Mouse (Mus musculus) liver (tissue): Measurements from ENCODE around the gene Sorl1.
A peak's percentile ranks its signal among the peaks of the same experiment; 100 is the strongest.

Source experiments
- DNase-seq: peaks from one replicate; pipeline ENCODE4 v3.0.0-alpha.2; 2020; ENCODE audit warnings: mixed read lengths

Gene Sorl1

DNA sequence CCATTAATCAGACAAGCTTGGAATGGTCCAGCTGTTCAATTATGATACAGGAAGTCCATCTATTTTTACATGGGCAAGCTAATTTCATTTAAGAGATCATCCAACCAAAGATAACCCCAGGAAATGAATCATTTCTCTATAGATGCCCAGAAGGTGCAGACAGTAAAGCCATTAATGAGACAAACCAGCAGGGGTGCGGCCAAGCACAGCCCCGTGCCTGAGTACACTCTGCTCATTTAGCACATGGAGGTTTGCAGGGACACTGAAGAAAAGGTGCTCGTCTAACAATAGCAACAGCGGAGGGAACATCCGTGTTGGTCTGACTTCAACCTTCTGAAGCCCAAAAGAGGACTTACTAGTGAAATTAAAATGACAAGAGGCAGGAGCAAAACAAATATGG is 76.3 kb downstream of the Sorl1 start:
- no peak for DNase-seq

DNA sequence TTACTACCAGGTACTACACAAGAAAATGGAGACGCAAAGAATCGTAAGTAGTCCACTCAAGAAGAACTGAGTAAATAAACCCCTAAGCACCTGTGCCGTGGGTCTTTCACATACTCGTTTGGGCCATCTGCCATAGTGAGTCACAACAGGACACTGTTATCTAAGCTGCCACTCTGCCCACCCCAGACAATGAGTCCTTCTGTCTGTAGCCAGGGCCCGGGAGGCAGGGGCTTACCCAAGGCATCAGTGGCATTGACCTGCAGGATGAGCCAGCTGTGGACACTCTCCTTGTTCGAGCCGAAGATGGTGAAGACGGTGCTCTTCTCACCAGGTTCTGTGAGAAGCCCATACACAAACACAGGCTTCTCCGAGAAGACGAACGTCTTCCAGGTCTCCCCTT is 77.8 kb downstream of the Sorl1 start:
- DNase-seq: no peak

DNA sequence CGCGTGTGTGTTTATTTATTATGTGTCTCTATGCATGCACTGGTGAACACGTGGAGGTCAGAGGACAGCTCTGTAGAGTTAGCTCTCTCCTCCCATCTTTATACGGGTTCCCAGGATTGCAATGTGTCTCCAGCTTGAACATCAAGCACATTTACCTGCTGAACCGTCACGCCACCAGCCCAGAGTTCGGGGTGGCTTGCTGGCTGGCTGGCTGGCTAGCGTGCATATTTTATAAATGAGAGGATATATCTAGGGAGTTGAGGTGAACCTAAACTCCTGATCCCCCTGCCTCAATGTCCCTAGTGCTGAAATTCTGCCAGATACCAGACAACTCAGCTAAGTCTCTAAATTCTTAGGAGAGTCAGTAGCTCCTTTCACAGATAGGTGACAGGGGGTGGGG is 79.4 kb downstream of the Sorl1 start:
- no peak for DNase-seq

DNA sequence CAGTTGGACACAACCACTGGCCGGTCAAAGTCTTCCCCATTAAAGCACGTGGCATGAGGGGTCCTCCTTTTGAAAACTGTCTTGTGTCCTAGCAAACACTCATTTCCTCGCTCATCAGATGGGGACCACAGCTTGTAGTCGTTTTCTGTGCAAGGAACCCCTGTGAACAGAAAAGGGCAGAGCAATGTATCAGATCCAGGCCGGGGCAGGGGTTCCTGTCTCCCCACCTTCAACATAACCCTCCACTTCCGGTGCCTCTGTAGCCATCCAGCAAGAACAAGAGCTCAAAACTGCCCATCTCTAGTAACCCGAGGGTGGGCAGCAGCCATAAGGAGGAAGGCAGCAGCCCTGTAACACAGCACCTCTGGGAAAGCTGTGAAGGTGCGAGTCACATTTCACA is 80.2 kb downstream of the Sorl1 start:
- DNase-seq: no peak

DNA sequence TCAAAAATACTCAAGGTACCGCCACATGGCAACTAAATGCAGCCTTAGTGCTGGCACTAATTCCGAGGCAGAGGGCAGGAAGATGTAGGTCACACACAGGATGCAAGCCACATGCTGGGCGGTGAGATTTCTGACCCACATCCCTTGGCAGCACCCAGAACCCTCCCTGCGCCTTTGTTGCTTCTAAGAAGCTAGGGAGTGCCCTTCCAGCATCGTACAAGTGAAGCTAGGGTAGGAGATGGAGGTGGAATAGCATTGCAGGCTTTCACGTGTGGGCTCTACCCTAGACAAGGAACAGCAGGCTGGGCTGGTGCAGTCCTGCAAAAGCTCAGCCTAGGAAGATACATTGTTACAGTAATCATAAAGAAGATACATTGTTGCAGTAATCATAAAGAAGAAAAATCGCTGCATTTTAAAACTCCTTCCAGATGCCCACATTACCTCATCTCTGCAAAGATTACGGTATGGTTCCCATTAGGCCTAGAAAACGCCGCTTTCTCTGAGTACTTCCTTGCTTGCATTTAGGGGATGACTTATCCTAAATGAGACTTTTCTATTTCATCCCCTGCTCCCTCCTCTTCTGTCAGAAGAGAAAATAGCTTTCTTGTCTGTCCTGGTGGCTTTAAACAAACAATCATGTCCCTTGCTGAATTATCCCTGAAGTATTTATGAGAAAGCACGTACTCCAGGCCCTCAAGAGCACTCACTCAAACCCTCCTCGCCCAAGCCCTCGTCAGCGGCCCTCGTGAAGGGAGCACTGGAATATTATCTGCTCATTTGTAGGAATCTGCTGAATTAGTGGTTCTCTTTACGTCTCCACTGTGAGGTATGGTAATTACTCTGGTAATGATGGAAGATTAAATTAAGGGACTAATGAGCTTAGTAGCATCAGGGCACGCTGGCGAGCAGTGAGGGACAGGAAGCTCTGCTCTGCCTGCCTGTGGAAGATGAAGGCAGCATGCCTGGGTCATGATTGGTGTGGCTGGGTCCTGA is 84.8 kb downstream of the Sorl1 start:
- DNase-seq: no peak

DNA sequence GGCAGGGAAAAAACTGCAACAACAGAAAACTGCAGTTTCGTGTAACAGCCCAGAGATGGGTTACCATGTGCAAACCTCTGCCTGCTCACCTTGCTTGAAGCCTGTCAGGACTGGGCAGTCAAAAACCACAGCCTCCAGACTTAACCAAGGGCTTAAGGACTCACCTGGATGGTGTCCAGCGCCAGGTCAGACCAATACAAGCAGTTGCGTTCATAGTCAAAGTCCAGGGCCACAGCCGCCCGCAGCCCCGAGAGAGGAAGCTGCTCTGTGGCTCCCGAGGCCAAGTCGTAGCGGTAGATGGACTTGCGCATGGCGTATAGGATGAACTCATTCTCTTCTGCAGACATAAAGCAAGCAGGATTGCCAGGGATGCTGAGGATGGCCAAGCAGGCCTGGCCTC is 87.2 kb downstream of the Sorl1 start:
- DNase-seq: no peak

DNA sequence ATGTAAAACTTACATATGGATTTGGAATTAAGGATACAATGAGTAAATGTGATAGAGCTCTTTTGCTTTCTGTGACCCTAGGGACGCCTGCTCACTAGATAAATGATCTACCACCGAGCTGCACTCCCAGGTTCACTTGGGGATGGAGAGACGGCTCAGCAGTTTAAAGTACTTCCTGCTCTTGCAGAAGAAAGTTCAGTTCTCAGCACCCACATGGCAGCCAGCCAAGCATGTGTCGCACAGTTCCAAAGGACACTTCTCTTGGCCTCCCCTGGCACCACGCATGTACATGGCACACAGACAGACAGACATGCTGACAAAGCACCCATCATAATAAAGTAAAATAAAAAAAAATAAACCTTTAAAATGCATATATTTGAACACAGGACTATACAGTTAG is 88.1 kb downstream of the Sorl1 start:
- no peak for DNase-seq

DNA sequence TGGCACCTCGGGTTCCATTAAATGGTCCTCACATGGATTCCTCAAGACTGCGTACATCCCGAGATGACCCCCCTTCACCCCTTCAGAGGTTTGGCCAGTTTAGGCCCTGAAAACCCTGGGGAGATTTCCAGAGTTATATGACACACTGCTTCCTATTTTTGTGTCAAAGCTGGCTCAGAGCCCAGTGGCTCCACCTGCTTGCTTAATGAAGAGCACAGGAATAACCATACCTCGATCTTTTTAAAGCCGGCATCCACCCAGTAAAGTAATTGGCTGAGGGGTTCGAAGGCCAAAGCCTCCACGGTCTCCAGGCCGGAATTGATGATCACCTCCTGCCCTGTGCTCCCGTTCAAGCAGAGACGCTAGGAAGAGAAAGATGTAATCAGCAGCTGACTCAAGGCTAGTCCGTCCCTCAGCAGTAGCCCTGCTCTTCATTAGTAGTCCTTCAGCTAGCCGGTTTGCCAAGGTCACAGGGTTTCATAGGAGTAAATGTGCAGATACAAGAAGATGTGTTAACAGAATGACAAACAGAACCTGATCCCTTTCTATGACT is 88.8 kb downstream of the Sorl1 start:
- DNase-seq: no peak

DNA sequence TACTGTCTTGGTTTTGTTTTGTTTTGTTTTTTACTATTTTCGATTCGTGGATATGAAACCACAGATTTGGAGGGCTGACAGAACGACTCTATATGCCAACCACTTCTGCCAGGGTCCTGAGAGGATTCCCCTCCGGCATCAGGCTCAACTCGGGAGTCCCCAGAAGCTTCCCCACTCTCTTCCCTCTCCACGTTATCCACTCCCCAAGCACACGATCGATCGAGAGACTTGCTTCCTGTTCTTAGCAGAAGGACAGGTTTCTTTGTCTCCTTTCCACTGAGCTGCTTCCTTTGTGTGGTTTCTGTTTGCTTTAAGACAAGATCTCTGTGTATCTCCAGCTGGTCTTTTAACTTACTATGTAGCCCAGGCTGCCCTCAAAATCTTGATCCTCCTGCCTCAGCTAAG is 90.0 kb downstream of the Sorl1 start:
- no peak for DNase-seq

DNA sequence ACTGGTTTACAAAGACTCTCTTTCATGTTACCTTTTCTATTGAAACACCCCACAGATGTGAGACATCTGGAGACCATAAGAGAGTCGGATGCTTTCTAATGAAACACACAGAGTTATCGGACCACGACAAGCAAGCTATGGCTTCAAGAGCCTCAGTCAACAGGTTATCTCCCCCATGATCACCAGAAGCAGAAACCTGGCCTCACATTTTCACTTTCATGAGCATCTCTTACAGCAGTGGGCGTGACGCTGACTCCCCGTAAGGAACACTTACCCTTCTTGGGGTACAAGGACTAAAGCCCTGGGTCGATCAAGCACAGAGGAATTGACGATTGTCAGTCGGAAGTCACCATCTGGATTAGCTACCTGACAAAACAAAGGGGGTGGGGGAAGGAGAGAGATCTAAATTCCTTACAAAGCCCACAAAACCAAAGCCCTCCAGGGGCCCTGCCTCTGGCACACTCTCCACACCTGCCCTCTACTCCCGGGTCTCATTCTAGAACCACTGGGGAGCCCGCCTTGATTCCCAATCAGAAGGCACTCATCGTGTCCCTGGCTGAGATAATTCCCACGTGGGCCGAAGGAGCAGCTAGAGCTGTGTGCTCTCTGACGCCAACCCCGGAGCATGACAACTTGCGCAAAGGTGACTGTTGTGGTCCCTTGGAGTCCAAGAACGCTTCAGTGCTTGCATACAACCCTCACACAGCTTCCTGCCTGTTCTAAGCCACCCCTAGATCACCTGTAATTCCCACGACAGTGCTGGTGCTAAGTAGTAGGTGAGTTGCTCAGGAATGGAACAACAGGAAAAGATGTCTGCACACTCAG is 90.6 kb downstream of the Sorl1 start:
- no peak for DNase-seq

DNA sequence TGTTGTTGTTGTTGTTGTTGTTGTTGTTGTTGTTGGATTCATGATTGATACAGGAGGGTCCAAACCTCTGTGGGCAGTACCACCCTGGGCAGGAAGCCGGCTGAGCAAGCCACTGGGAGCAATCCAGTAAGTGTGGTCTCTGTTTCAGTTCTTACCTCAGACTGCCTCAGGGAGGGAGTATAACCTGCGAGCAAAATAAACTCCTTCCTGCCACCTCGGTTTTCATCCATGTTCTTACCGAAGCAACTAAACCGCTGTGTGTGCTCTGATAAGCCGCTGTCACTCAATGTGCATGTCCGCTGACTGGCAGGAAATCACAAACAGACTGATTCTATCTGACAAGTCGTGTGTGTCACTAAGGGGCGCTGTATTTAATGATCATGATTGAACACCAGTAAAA is 91.7 kb downstream of the Sorl1 start:
- no peak for DNase-seq

DNA sequence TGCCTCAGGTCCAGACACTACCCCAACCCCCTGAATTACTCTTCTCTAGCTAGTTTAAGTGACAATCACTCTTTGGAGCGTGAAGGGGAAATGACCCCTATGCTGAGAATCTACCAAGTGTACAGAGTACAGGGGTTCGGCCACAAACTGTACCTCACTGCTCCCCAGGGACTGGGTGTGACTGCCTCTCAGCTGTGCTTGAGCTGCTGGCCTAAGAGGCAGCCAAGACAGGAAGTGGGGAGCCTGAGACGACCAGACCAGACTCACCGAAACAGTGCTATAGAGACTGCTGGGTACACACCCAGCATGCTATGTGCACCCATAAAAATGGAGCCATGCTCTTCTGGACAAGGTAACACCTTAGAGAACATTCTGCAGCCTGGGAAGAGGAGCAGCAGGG is 95.3 kb downstream of the Sorl1 start:
- DNase-seq: no peak

DNA sequence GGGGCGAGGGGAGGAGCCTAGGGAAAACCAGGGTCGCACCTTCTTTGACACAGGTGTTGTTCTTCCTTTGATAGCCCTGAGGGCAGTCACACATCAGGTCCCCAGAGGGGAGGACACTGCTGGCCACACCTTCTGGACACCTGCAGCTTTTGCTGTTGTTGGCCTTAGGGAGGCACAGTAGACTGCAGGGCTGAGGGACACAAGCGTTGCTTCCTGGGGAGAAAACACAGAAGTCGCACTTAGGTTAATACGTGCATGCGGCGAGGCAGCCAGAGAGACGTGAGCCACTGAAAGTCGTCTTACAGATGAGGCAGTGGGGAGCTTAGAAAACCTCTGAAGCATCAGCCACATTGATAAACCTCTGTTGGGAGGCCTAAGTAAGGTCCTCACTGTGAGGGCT is 99.8 kb downstream of the Sorl1 start:
- DNase-seq: no peak

DNA sequence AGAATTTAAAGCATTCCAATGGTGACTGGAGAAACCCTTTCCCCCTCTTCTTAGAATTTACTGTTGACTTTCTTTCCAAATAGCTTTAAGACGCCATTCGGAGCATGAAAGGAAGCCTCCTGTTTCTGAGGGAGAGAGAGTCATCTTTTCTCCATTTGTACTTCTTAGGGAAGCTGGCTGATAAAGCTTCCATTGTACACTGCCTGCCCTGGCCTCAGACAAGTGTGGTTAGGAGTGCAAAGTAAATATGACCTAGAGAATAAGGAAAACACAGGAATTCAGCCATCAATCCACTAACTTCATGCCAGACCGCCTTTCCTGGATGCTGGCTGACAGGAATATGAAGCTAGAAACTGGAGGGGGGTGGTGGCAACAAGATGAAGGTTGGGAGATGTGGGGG is 100.7 kb downstream of the Sorl1 start:
- no peak for DNase-seq

DNA sequence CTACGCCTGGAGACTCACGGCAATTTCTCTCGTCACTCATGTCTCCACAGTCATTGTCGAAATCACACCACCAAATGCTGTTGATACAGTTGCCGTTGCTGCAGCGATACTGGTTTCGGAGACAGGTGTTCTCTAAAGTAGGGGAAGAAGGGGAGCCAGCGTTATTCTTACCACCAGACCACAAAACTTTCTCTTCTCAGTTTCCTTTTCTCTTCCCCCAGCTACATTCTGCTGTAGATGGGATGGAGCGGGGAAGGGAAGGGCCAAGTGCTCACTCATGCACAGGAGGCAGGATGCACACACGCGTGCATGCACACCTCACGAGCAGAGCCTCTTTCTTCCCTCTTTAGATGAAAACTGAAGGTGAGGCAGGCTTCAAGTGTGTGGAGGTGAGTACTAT is 101.8 kb downstream of the Sorl1 start:
- DNase-seq: no peak

DNA sequence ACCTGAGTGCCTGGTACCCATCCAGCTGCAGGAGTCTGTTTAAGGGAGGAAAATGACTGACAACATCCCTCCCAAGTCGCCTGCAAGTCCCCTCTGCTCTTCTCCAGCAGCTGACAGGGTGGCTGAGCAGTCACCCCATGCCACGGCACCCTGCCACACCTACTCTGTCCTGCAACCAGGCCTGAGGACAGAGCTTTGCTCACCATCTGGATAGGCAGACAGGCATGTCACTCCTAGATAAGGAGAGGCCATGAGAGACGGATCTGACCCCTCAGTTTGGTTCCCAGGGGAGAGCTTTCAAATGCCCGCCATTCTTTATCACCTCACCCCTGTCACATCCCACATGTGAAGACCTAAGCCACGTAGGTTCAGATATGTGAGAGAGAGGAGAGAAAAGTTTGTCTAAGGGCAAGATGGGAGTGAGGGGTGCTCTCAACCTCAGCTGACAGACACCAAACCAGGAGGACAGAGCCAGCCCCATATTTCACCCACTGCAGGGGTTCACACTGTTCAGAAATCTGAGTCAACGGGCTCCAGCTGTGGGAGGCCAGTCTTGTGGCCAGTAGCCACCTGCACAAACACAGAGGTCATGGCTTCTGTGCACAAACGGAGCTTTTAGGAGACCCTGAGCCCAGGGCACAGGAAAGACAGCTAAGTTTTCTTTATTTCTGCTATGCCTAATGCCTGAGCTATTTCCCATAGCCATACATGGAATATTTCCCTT is 104.6 kb downstream of the Sorl1 start:
- no peak for DNase-seq

DNA sequence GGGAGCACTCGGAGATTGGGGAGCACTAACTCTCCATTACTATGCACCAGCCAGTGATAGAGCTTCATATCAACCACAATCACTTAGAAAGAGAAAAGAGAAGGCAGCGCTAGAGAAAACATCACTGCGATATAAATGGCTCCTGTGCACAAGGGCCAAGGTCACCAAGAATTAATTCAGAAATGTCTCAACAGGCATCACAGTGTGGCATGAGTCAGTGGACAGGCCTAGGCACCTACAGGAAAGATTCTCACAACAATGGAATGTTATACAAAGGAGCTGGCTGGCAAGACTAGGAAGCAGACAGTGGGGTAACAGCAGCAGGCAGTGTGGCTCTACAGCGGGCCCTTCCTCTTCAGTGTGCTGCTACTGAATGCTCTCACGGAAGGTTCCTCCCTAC is 115.6 kb downstream of the Sorl1 start:
- DNase-seq: no peak

DNA sequence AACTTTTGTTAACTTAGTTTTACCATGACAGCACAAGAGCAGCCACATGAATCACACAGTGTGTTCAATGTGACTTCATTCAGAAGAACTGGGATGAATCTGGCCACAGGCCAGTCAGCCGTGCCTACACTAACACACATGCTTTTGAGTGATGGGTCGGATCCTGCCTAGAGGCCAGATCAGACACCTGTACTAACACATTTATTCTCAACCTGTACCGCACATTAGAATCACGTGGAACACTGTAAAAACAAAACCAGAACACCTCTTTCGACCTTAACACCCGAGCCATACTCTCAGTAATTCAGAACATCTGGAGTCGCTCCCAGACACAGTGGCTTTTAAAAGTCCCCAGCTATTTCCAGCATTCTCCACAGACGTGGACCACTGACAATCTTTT is 119.0 kb downstream of the Sorl1 start:
- no peak for DNase-seq

DNA sequence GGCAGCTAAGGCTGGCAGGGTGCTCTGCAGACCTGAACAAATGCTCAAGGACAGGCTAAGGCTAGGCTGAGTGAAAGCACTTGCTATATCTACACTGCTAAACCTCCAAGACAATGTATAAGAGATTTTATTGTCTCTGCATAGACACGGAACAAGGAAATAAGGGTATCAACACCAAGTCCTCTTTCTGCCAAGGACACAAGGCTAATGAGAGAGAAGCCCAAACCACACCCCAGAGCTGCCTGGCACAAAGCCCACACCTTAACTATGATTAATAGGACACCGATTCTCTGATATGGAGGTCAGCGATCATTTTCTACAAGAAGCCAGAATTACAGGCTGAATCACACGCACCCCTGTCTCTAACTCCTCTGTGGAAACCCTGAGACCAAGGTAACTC is 120.0 kb downstream of the Sorl1 start:
- no peak for DNase-seq

DNA sequence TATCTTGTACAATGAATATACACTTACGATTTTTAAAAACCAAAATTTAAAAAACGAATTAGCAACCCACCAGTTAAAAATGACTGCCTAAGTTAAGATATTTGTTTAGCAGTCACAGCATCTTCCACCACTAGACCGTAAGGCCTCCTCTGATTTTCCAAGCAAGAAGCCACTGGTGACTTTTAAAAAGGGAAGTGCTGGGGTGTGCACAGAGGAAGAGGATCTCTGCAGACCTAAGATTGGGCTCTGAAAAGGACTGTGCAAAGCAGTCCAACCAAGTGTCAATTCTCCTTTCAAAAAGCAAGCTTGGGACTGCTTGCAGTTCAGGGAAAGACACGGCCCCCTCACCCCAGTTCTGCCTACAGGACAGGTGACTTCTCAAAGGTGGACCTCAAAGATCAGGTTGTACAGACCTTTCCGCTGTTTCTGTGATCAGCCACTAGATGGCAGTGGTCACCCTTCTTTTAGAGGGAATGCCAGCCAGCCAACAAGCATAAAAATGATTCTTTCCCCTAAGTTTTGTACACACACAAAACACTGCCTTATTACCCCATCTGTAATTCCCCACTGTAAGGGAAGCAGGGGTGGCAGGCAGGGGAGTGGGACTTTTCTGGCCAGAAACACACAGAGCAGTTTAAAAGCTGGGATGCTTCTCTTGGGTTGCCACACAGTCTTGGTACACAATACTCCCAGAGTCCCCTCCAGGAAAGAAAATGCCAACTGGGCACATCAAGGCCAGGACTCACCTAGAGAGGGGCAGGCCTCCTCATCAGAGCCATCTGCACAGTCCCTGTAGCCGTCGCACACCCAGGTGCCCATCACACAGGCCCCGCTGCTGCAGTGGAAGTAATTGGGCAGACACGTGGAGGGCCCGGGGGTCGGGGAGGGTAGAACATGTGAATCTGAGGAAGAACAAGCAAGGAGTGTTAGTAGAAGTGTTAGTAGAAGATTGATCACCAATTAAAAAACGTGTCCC is 124.3 kb downstream of the Sorl1 start:
- peak; percentile 21 for DNase-seq

DNA sequence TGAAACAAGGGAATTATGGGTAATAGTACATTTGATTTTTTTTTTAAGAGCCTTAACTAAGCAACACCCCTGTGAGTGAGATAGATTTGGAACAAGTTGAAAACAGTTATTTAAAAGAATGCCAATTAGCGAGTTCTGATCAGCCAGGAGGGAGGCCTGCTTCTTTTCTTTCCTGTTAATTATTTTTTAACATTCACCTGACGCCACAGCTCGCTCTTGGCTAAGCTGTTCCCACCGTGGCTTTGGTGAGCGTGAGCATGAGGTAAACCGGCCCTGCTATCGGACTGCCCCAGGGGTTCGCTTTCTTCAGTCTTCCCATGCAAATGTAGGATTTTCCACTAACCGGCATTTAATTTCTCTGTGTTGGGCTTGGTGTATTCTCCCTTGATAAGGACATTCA is 128.8 kb downstream of the Sorl1 start:
- no peak for DNase-seq

DNA sequence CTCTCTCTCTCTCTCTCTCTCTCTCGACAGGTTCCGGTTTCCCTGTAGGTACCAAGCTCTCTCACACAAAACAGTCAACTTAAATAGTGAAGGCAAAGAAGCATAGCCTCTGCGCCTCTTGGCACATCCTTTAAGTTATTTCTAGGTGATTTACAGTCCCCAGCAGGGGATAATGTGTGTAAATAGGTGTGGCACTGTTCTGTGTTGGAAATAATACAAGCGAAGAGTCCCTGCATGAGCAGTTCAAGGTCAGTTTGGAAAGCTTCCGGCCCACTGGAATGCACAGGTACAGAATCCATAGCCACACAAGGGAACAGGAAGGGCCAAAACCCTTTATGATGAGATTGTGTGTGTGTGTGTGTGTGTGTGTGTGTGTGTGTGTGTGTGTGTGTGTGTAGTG is 130.3 kb downstream of the Sorl1 start:
- no peak for DNase-seq
